Mouse (Mus musculus) kidney, embryonic 15.5 days (tissue): ENCODE measurements around the gene Vps37c. TPM values are rescaled to one million over a fixed set of nuclear protein-coding genes. Genes with fewer than 3 reads are reported as not detected.

Source experiments
- ATAC-seq: fragments of 200-750 bp; cut with Nextera tagmentation; replicated peaks from 2 replicates; pipeline ENCODE4 v1.8.0; 2017; ENCODE audit warnings: moderate TSS enrichment; ENCODE audit not compliant: low FRiP score
- H3K27ac ChIP-seq: fragments of 300-500 bp; sonication (generic); 2 replicates; pipeline ENCODE4 v1.5.1; 2015; ENCODE audit warnings: mild to moderate bottlenecking, inconsistent platforms
- H3K27me3 ChIP-seq: fragments of 300-500 bp; sonication (generic); 2 replicates; pipeline ENCODE4 v1.6.1; 2015; ENCODE audit warnings: inconsistent platforms
- H3K36me3 ChIP-seq: fragments of 300-500 bp; sonication (generic); 2 replicates; pipeline ENCODE4 v1.6.1; 2015; ENCODE audit warnings: inconsistent platforms
- H3K4me1 ChIP-seq: fragments of 300-500 bp; sonication (generic); 2 replicates; pipeline ENCODE4 v1.6.1; 2015; ENCODE audit warnings: inconsistent platforms
- H3K4me2 ChIP-seq: fragments of 300-500 bp; sonication (generic); 2 replicates; pipeline ENCODE4 v1.6.1; 2015; ENCODE audit warnings: moderate library complexity, mild to moderate bottlenecking, inconsistent platforms
- H3K4me3 ChIP-seq: fragments of 300-500 bp; sonication (generic); replicated peaks from 2 replicates; pipeline ENCODE4 v1.5.1; 2015; ENCODE audit warnings: mild to moderate bottlenecking, inconsistent platforms
- H3K9ac ChIP-seq: fragments of 300-500 bp; sonication (generic); 2 replicates; pipeline ENCODE4 v1.6.1; 2015; ENCODE audit warnings: mild to moderate bottlenecking, inconsistent platforms
- H3K9me3 ChIP-seq: fragments of 300-500 bp; sonication (generic); replicated peaks from 2 replicates; pipeline ENCODE4 v1.6.1; 2016; ENCODE audit warnings: inconsistent platforms
- WGBS: fragments of 180-500 bp; shearing (Covaris S2); methylation state at CpG from one replicate; pipeline ENCODE4 v1.1.7; 2015; ENCODE audit warnings: mixed read lengths; 5-methylcytosine and 5-hydroxymethylcytosine counted together
- polyA plus RNA-seq: library from polyadenylated mRNA; unstranded; fragments of >200 nt; fragmentation: Nextera tagmentation; extraction: Ambion mirVana; gene quantifications from 2 replicates; pipeline ENCODE4 v1.2.1, GENCODE M21; 2015

Gene Vps37c
- polyA plus RNA-seq, 1 experiment from 2014 or later, result 31.7 TPM

DNA sequence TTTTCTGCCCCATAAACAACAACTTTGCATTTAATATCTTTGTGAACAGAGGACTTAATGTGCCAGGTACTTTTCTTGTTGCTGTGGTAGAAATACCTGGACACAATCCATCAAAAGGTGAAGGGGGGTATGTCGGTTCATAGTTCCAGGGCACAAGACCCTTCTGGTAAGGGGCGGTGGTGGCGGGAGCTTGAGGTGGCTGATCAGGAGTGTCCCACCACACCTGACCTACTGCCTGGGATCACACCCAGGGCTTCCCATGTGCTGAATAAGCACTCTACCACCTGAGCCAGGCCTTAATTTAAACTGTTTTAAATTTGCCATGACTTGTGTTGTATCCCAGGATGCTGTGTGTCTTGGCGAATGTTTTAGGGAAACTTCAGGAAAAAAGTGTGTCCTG lies 2.6 kb downstream of the Vps37c start:
- ATAC-seq, result no peak
- H3K4me3 ChIP-seq, result no peak overlapping the region
- H3K27me3 ChIP-seq, result no peaks in the 10 kb centered on the region
- 92% methylated on average over 4 of the region's 4 CpGs for WGBS
- H3K4me1 ChIP-seq, result peaks cover 39% of the 10 kb centered on the region
- no peak overlapping the region for H3K9ac ChIP-seq
- no peaks in the 10 kb centered on the region for H3K9me3 ChIP-seq
- H3K36me3 ChIP-seq, result 0 out of 2 replicates have a peak, but pooled peaks cover 3% of the 10 kb centered on the region
- no peak overlapping the region for H3K4me2 ChIP-seq
- peak overlapping the region; percentile 57; the same call in 1 of the 2 replicates for H3K27ac ChIP-seq

DNA sequence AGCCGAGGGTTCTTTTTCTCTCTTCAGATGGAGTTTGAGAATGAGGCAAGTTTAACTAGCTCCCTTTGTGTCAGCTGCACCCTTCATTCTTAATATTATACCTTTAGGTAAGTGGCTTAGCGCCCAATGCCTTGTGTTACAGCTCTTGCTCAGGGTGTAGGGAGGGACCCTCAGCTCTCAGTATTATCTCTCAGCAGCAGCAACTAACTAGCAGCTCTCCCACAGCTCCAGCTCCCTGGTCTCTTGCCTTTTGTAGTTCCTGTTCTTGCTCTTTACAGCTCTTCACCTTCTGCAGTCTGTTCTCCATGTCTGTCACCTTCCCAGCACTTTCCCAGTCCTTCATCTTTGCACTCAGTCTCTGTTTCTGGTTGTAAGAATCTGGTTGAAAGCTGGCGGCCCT lies 3.1 kb downstream of the Vps37c start:
- Histone ChIP-seq H3K9ac (no peak overlapping the region), H3K36me3 (0 out of 2 replicates have a peak, but pooled peaks cover 3% of the 10 kb centered on the region), H3K4me3 (no peak overlapping the region), H3K27me3 (no peaks in the 10 kb centered on the region), H3K9me3 (no peaks in the 10 kb centered on the region), H3K27ac (no peak overlapping the region), H3K4me2 (no peak overlapping the region), H3K4me1 (peaks cover 42% of the 10 kb centered on the region)
- no peak for ATAC-seq
- WGBS, result 83% methylated on average over 3 of the region's 3 CpGs

DNA sequence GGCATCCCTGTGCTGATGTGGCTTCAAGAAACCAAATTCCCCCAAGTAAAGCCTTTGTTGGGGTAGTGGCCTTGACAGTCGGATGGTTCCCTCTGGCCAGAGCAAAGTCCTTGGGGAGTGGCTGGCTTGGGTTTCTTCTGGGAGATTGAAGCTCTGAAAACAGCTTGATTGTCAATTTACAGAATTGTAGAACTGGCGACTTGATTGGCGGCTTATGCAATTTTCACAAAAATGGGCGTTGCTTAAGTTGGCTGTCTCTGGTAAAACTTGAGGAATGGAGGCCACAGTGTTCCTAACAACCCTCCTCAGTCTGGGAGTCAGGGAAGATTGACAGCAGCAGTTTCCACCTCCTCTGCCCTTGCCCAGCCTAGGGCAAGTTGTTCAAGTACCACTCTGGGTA lies 3.8 kb downstream of the Vps37c start:
- Histone ChIP-seq H3K27me3 (no peaks in the 10 kb centered on the region), H3K4me1 (peaks cover 47% of the 10 kb centered on the region), H3K9ac (no peak overlapping the region), H3K4me2 (no peak overlapping the region), H3K27ac (no peak overlapping the region), H3K9me3 (no peaks in the 10 kb centered on the region), H3K4me3 (no peak overlapping the region), H3K36me3 (0 out of 2 replicates have a peak, but pooled peaks cover 3% of the 10 kb centered on the region)
- ATAC-seq, result no peak
- 93% methylated on average over 4 of the region's 4 CpGs for WGBS

DNA sequence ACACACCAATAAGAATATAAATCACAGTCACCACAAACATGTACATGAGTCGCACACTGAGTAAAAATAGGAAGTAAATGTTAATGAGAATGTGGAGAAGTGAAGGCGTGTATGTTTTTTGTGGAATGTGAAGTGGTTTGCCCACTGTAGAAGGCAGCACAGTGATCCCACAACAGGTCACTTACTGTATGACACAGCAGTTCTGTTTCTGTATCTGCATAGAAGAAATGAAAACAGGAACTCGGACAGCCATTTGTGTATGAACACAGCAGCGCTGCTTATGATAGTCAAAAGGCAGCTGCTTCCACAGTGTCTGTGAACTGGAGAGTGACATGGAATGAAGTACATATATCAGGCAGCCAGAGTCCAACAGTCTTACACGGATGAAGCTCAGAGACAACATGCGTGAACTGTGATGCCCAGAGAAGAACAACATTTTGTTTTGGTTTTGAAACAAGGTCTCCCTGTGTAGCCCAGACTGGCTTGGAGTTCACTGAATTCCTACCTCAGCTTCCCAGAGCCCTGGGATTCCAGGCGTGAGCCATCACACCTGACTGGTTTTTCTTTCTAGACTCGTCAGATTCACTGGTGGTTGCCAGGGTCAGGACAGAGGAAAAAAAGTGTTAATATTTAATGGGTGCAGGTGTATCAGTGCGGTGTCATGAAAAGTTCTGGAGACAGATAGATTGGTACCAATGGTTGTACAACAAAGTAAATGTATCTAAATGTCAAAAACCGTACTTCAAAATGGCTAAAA lies 5.6 kb downstream of the Vps37c start:
- H3K27me3 ChIP-seq, result no peaks in the 10 kb centered on the region
- no peaks in the 10 kb centered on the region for H3K9me3 ChIP-seq
- no peak overlapping the region for H3K27ac ChIP-seq
- H3K4me3 ChIP-seq, result no peak overlapping the region
- no peak overlapping the region for H3K4me2 ChIP-seq
- no peak for ATAC-seq
- WGBS, result 80% methylated on average over 10 of the region's 10 CpGs
- H3K9ac ChIP-seq, result no peak overlapping the region
- H3K36me3 ChIP-seq, result 0 out of 2 replicates have a peak, but pooled peaks cover 3% of the 10 kb centered on the region
- H3K4me1 ChIP-seq, result peaks cover 56% of the 10 kb centered on the region

DNA sequence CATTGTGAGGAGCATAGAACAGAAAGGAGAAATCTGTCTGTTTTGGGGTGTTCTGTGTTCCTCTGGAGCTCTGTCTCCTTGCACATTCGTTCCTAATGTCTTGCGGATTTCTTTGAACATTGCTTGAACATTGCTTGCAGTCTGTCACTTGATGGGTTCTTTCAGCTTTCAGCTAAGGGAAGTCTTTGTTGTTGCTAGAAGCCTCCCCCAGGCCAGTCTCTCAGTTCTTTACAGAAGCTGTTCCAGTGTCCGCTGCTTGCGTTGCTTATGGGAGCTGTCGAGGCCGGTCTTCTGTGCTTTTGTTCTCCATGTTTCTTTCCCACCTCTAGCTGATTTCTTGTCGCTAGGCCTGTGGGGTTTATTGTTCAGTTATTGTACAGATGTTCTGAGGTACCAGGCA lies 7.3 kb downstream of the Vps37c start:
- Histone ChIP-seq H3K4me2 (0 out of 2 replicates have a peak overlapping the region, but pooled peaks have one; percentile 2), H3K27ac (peak overlapping the region; percentile 70), H3K27me3 (no peaks in the 10 kb centered on the region), H3K9me3 (no peaks in the 10 kb centered on the region), H3K36me3 (0 out of 2 replicates have a peak, but pooled peaks cover 3% of the 10 kb centered on the region), H3K4me1 (peaks cover 53% of the 10 kb centered on the region), H3K9ac (no peak overlapping the region), H3K4me3 (no peak overlapping the region)
- ATAC-seq, result no peak
- 30% methylated on average over 7 of the region's 7 CpGs for WGBS

DNA sequence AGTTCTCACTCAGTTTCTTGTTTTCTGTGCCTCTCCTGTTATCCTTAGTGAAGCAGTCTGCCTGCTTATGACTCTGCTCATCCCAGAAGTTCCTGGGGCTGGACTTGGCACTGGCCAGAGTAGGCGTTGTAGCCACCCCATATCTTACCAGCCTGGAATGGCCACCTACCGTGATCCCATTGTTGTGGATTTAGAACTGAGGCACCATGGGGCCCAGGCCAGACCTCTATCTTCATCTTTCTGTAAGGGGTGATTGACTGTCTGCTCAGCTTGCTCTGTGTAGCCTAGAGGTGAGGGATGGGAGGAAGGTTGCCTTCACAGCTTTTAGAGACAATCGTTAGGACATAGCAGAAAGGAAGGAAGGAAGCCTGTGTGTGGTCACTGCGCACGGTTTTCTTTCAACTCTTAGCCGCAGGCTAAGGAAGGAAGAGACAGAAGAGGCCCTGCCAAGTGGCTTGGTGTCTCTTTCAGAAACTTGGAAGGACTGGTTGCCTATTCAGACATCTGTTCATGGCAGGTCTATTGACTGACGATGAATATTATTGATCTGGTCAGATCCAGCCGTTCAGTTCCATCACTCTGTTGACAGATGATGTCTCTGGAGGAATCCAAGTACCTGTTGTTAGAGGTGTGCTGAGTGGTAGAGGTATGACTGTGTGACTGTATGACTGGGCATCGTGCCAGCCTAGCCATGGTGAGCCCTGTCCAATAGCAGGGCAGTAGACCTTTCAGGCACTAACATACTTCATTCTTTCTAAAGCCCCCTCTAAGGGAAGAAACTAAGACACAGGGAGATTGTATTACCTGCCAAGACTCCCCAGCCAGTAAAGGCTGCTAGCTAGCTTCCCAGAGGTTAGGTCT lies 9.8 kb downstream of the Vps37c start:
- Histone ChIP-seq H3K9ac (no peak overlapping the region), H3K27me3 (no peaks in the 10 kb centered on the region), H3K9me3 (no peaks in the 10 kb centered on the region), H3K4me1 (peaks cover 64% of the 10 kb centered on the region), H3K4me3 (no peak overlapping the region), H3K27ac (peak overlapping the region; percentile 69), H3K36me3 (0 out of 2 replicates have a peak, but pooled peaks cover under 1% of the 10 kb centered on the region), H3K4me2 (no peak overlapping the region)
- ATAC-seq, result 0 out of 2 replicates have a peak, but pooled peaks have one; percentile 41
- WGBS, result 71% methylated on average over 9 of the region's 9 CpGs

DNA sequence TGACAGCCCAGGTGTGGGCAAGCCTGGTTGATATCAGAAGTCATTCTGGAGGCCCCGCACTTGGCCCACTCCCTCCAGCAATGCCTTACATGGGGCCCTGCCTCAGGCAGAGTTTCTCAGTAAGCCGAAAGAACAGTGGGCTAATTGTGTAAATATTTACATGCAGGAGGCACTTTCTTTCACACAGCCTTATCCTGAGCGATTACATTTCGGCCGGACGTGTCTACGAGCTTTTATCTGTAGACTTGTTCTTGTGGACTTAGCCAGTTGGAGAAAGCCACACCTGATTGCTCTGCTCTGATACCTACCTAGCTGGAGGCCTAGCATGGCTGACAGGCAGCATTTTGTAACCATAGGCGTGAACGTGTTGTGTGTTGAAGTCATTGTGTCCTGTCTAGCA lies 11.3 kb downstream of the Vps37c start:
- ATAC-seq, result no peak
- 69% methylated on average over 9 of the region's 9 CpGs for WGBS
- H3K9ac ChIP-seq, result no peak overlapping the region

DNA sequence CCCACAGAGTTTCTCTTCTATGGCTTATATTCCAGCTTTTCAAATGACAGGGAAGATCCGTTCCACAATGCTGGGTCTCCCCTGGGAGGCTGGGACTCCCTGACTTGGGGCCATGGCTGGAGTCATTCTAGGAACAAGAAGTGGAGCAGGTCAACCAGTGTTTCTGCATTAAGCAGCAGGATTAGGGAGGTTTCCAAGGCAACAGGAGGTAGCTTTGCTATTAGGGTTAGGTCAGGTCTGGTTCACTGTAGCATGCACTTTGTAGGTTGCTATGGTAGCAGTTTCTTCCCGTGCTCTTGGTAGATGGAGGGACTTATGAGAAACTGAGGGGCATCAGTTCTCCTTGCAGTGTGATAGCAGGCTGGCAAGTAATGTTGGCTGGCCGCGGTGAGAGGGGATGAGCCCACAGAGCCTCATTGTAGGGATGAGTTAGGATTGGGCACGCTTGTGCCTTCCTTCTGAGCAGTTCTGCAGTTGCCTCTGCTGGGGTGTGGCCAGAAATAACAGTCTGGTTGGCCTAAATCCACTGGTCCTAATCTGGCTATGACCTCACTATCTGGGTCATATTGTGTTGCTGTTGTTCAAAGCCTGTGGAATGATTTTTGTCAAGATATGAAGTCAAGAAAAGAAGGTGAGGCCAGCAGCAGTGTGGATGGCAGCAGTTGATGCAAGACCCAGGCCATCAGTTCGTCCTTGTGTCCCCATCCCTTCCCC lies 12.6 kb downstream of the Vps37c start:
- H3K4me3 ChIP-seq, result no peak overlapping the region
- no peak overlapping the region for H3K27ac ChIP-seq
- H3K36me3 ChIP-seq, result peaks cover 4% of the 10 kb centered on the region; the same call in 1 of the 2 replicates
- H3K9ac ChIP-seq, result no peak overlapping the region
- H3K4me2 ChIP-seq, result no peak overlapping the region
- no peaks in the 10 kb centered on the region for H3K27me3 ChIP-seq
- no peak for ATAC-seq
- peaks cover 53% of the 10 kb centered on the region for H3K4me1 ChIP-seq
- H3K9me3 ChIP-seq, result no peaks in the 10 kb centered on the region
- 67% methylated on average over 6 of the region's 6 CpGs for WGBS

More for the DNA sequence above, 11.3 kb downstream of the Vps37c start:
- peaks cover 64% of the 10 kb centered on the region for H3K4me1 ChIP-seq
- no peak overlapping the region for H3K4me2 ChIP-seq
- no peaks in the 10 kb centered on the region for H3K9me3 ChIP-seq
- no peak overlapping the region for H3K4me3 ChIP-seq
- H3K27me3 ChIP-seq, result no peaks in the 10 kb centered on the region
- no peaks in the 10 kb centered on the region for H3K36me3 ChIP-seq
- H3K27ac ChIP-seq, result 0 out of 2 replicates have a peak overlapping the region, but pooled peaks have one; percentile 29

DNA sequence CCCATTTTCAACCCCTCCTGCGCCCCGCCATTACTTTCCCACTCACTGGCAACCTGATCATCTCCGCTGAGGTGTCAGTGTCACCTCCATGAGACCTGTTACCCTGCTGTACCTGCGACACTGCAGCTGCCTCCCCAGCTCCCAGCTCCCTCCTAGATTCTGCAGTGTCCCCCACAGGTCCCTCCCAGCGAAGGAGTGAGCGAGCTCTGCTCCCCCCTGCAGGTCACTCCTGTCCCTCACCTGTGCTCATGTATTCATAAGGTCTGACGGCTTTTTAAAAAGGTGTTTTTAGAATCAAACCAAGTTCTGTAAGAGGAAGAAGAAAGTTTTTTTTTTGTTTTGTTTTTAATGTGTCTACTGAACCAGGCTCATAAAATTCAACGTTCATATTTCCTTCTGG lies 13.6 kb downstream of the Vps37c start:
- Histone ChIP-seq H3K4me1 (peaks cover 47% of the 10 kb centered on the region), H3K9me3 (no peaks in the 10 kb centered on the region), H3K27ac (no peak overlapping the region), H3K4me2 (no peak overlapping the region), H3K4me3 (no peak overlapping the region), H3K9ac (no peak overlapping the region), H3K36me3 (peaks cover 13% of the 10 kb centered on the region), H3K27me3 (no peaks in the 10 kb centered on the region)
- no peak for ATAC-seq
- WGBS, result 66% methylated on average over 8 of the region's 8 CpGs

DNA sequence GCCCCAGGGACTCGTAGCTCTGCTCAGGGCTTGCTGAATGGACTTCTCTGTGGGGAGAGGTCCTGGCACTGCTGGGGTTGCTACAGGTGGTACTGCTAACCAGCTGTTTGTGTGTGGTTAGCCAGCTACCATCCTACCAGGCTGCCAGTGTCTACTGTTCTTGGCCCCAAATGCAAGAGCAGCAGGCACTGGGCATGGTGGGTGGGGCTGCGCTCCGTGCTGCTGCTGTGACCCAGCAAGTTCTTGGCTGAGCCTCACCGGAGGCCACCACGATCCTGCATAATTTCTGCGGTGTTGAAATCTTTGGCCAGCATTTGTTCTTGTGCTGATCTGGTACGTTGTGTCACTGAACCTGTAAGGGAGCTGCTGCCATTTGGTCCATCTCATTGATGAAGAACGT lies 14.9 kb downstream of the Vps37c start:
- Histone ChIP-seq H3K4me3 (no peak overlapping the region), H3K4me1 (peaks cover 34% of the 10 kb centered on the region), H3K9ac (no peak overlapping the region), H3K36me3 (peaks cover 27% of the 10 kb centered on the region), H3K4me2 (no peak overlapping the region), H3K27ac (no peak overlapping the region), H3K27me3 (no peaks in the 10 kb centered on the region), H3K9me3 (no peaks in the 10 kb centered on the region)
- ATAC-seq, result no peak
- 88% methylated on average over 8 of the region's 8 CpGs for WGBS

DNA sequence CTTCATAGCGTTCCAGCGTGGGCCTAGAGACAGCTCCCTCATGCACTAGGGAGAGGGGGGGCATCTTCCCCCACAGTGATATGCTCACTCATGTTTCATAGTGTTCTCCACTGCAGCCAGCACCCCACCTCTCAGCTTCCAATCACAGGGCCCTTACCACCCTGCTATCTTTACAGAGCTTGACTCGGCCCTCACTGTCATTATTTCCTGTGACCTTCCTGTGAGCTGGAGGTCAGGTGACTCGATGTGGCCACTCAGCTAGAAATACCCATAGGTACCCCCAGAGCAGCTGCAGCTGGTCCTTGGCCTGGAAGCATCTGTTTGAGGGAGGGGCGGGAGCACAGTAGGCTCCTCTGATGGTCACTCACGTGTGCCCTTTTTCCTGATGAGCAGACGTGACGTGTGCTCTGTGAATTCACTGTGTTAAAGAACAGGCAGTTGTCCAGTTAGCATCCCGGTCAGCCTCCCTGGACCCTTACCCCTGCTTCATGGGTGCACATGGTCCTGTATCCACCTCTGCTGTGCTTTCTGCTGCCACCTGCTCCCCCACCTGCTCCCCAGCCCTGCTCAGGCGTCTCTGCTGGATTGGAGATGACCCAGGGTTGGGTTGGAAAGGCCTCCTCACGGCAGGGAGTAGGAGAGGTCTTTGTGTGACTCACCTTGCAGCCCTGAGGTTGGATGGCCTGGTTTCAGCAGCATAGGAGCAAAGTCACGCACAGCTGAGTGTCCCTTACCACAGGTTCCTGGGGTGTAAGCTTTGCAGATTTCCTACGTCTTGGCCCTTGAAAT lies 18.7 kb downstream of the Vps37c start:
- no peaks in the 10 kb centered on the region for H3K9me3 ChIP-seq
- no peak overlapping the region for H3K4me3 ChIP-seq
- H3K27ac ChIP-seq, result no peak overlapping the region
- H3K4me1 ChIP-seq, result peaks cover 9% of the 10 kb centered on the region
- H3K4me2 ChIP-seq, result no peak overlapping the region
- H3K27me3 ChIP-seq, result no peaks in the 10 kb centered on the region
- no peak overlapping the region for H3K9ac ChIP-seq
- H3K36me3 ChIP-seq, result peaks cover 53% of the 10 kb centered on the region
- ATAC-seq, result no peak
- WGBS, result 75% methylated on average over 13 of the region's 13 CpGs
